Mouse (Mus musculus): ENCODE data around the gene Car5a. TPM values are rescaled to one million over a fixed set of nuclear protein-coding genes. Genes with fewer than 3 reads are reported as not detected.

Car5a gene
- total RNA-seq, 2 experiments from 2014 or later, result not detected

DNA sequence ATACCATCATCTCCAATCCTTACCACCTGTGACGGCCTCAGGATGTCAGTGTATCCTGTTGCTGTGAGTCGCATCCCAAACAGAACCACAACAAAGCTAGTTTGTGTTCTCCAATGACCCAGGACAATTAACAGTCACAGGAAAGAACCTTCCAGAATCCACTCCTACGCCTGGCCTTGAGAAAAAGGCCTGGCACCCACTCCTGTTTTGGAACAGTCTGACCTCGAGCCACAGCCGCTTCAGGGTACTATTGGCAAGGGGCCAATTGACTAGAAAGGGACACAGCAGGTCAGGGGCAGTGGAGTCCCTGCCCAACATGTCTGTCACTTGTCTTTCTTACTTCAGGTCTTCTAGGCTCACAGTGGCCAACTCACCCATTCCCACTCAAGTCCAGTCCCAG lies 51.8 kb downstream of the Car5a start:
- no peak for DNase-seq (ENCODE audit: low spot score in 2 of 2)
- intact Hi-C loops (cut with DNase I), result no loop called here

DNA sequence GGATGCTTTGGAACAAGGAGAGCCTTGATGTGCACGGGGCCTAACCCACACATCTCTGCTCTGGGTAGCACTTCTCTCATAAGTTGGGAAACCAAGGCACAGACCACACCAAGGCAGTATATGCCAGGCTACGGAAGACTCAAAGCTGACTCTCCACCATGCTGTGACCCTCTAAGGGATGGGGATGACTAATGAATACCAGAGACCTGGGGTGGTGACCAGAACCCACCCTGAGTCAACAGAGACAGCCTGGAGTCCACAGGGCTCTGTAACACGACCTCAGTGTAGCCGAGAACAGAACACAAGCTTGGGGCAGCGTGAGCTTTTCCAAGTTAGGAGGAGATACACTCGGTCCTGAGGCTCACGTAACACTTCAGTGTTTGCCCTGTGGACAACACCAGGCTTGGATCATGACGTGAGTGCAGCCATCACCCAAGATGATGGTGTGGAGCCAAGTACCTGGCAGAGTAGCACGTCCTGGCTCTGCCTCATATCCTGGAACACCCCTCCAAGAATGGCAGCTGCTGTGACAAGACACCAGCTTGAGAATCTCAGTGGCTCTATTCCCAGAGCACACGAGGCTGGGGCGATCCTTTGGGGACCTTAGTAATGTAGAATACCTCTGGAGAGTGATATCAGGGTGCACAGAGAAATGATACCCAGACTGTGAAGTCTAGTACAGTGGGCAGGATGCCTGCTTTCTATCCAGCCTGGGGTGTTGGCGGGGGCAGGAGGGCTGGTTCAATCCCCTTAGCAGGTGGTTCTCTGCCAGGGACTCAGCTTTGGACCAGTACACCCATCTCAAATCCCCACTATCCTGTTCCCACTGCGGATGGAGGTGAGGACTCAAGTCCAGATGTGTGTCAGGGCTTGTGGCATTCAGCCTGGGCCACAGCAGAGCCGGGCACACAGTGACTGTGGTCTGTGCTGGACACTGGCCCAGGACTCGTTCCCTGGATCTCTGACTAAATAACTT lies 54.6 kb downstream of the Car5a start:
- no peak for DNase-seq (ENCODE audit: low spot score in 2 of 2)
- intact Hi-C loops (cut with DNase I), result no loop called here

DNA sequence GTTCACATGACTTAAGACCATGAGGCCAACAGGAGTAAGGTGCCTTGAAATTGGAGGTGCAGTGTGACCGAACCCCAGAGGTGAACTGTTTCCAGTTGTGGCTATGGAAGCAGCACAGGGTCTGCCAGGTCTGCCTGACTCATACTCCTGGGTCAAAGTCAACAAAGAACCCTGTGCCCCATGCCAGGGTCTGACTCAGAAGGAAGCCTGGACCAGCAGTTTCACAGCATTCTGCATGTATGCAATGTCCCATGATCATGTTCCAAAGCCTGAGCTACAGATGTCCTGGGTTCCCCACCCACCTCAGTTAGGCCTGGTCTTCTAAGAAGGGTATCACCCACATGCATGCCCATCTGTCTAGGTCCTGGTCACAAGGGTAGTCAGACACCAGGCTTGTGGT lies 55.4 kb downstream of the Car5a start:
- DNase-seq (ENCODE audit: low spot score in 2 of 2), result no peak
- intact Hi-C loops (cut with DNase I), result no loop called here

DNA sequence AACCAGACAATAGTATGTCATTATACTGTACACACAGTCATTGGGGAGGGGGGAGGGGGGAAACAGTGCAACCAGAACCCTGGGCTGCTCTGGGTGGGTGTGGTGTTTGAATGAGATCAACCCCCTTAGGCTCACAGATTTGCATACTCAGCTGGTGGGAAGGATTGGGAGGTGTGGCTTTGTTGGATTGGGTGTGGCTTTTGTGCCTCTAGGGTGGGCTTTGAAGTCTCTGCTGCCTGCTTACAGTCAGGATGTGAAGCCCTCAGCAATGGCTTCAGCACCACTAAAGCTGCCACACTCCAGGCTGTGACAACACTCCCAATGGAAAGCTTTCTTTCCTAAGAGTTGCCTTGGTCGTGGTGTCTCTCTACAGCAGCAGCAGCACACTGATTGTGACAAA lies 57.2 kb downstream of the Car5a start:
- intact Hi-C loops (cut with DNase I), result no loop called here
- no peak for DNase-seq (ENCODE audit: low spot score in 2 of 2)

DNA sequence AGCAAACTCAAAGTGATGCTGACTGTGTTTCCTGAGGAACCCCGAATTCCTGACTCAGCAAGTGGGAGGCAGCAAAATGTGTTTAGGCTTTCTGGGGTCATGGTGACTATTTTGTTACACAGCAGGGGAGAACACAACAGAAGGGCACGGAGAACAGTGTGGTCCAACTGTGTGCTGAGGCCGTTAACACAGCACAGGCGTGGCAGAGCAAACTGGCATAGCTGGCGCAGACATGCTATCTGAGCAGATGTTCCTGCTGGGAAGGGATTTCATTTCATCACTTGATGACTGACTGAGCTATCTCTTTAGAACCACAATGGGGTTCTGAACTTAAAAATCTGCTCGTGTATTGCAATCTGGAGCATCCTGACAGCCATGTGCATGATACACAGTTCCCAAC lies 59.3 kb downstream of the Car5a start:
- intact Hi-C loops (cut with DNase I), result no loop called here
- no peak for DNase-seq (ENCODE audit: low spot score in 2 of 2)

DNA sequence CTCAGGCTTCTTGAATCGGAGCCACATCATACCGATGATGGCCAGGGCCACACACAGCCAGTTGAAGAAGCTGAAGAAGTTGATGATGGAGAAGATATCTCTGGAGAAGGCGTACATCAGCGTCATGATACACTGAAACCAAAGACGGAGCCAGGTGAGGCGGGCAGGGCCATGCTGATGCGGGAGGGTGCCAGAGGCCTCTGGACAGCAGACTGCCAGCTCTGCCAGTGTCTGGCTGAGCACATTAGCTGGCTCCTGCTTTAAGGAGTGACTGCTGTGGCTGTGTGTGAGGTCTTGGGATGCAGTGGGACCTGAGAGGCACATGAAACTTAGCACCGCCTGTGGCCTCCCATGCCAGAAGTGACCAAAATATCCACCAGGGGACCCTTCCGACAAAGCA lies 59.7 kb downstream of the Car5a start:
- no peak for DNase-seq (ENCODE audit: low spot score in 2 of 2)
- intact Hi-C loops (cut with DNase I), result no loop called here

DNA sequence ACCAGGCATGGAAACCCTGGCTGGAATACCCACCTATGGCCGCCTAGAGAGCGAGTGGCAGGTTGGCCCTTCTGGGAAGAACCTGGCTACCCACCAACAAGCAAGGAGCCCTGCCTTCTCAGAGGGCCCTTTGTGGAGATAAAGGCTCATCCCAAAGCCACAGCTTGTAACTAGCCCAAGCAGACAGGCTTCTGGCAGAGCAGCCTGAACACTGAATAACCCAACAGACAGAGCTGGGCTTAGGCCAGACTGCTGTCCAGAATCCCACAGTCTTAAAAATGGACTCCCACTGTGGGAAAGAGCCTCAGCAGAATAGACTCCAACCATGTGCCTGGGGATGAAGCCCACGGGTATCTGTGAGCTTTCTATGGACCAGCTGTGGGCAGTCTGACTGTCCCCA lies 60.5 kb downstream of the Car5a start:
- intact Hi-C loops (cut with DNase I), result no loop called here

DNA sequence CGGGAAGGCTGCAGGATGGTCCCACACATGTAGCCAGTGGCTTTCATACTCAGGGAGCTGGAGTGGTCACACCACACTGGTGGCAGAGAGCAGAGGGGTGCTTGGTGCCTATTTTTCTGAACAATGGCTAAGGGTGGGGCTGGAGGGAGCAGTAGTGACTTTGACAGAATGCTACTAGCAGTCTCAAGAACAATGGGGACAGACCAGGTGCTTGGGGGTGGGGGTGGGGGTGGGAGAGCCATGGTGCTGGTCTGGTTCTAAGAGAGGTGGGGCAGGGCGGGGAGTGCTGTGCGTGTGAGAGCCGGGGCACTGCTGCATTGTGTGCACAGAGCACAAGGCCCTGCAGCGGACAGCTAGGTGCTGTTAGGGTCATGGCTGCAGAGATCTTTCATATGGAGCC lies 62.8 kb downstream of the Car5a start:
- intact Hi-C loops (cut with DNase I), result no loop called here
- no peak for DNase-seq (ENCODE audit: low spot score in 2 of 2)

More for the DNA sequence above, 60.5 kb downstream of the Car5a start:
- no peak for DNase-seq (ENCODE audit: low spot score in 2 of 2)

DNA sequence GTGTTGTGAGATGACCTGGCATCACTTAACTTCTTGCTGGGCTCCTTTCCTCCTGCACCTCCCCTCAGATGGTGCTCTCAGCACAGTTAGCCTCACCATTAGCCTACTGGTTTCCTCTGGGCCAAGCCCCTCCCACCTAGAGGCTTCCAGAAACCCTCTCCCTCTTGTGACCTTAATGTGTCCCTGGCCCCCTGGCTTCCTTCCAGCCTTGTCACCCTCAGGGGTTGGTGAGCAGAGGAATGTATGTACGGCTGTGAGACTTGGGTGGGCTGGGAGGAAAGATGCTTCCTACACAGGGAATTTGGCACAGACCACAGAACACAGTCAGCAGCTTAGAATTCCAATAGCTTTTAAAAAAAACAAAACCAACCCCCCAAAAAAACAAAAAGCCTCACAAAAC lies 63.9 kb downstream of the Car5a start:
- DNase-seq (ENCODE audit: low spot score in 2 of 2), result no peak

DNA sequence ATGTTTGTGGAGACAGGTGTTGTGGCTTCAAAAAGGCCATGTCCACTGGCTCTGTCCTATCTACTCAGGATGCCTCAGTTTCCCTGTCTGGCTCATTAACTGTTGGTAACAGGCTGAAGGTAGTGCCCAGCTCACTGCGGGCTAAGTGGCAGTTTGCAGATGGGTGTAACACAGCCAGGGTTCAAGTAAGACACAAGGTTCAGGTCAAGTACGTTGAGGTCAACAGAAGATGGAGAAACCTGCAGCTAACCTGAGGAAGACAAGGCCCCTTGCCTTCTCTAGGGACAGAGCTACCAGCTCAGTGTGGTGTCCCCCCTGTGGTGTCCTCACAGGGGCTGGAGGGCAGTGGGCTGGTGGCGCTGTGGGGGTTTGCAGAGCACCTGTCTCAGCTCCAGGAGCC lies 65.0 kb downstream of the Car5a start:
- intact Hi-C loops (cut with DNase I), result no loop called here
- DNase-seq (ENCODE audit: low spot score in 2 of 2), result no peak

More for the DNA sequence above, 63.9 kb downstream of the Car5a start:
- intact Hi-C loops (cut with DNase I), result no loop called here

DNA sequence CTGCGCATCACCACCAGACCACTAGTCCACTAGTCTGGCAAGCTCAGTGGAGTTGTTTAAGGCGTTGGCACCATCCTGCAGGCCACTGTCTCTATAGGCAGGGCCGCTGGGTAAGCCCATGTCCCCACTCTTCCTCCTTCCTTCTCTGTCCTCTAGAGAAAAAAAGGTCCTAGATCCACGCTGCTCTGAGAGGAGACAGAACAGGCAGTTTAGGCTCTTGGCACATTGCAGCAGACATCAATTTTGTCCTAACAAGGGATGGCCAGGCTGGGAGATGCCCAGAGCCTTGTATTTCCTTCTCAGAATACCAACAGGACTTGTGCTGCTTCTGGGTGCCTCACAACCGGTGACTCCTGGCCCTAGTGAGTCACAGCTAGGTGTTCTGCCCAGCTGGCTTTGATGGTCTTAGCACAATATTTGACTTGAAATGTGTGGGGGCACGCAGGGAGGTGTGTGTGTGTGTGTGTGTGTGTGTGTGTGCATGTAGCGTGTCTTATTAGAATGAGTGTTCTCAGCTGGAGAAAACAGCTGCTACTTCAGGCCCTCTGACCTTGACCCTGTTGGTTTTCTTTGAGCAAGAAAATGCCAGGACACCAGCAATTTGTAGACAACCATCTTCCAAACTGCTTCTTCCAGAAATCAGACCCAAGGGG lies 66.8 kb downstream of the Car5a start:
- intact Hi-C loops (cut with DNase I), result no loop called here
- DNase-seq (ENCODE audit: low spot score in 2 of 2), result no peak

DNA sequence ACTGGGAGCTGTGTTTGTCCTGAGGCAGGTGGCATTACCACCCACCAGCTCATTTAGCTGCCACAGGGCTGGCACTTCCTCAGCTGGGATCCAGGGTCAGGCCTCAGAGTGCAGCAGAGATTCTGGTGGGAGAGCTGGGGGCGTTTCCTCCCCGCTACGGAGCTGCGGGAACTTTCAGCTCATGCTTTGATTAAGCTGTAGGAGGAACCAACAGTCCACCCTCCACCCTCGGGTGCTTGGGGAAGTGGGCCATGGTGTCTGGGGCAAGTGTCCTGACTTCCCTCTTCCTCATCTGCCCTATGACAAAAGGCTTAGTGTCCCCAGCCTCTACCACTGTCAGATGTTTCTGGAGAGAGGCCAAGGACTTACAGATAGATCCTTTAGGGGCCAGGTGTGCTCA lies 67.5 kb downstream of the Car5a start:
- intact Hi-C loops (cut with DNase I), result no loop called here
- no peak for DNase-seq (ENCODE audit: low spot score in 2 of 2)

DNA sequence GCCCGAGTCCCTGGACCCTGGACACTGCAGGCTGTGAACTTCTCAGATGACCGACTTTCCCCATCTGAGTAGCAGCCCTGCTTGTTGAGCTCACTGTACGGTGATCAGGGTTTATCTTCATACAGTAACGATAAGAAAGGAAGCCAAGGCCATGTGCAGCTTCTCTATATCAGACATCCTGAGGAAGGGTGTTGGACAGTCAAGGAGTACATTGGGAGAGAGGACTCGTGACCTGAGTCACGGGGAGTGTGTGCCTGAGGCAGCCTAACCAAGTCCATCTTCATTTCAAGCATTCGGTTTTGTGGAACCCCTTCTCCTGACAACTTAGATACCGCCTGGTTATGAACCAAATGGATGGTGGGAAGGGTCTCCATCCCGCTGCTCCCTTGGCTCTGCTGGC lies 69.2 kb downstream of the Car5a start:
- intact Hi-C loops (cut with DNase I), result no loop called here

DNA sequence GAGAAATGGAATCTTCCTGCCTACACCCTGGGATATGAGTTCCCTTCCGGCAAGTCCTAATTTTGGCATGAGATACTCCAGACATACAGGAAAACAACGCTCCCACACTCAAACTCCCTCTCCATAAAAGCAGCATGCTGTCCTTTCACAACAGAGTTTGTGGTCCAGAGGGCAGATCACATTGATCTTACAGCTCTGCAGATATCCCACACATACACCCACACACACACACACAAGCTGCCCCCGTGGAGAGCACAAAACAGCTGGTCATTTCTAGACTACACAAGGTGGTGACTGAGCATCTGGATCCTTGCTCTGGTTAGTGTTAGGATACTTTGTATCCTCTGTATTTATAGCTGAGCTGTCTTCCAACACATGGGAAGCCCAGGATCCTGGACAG lies 69.7 kb downstream of the Car5a start:
- DNase-seq (ENCODE audit: low spot score in 2 of 2), result peak; percentile 38 to 70
- intact Hi-C loops (cut with DNase I), result no loop called here

More for the DNA sequence above, 69.2 kb downstream of the Car5a start:
- DNase-seq (ENCODE audit: low spot score in 2 of 2), result no peak

DNA sequence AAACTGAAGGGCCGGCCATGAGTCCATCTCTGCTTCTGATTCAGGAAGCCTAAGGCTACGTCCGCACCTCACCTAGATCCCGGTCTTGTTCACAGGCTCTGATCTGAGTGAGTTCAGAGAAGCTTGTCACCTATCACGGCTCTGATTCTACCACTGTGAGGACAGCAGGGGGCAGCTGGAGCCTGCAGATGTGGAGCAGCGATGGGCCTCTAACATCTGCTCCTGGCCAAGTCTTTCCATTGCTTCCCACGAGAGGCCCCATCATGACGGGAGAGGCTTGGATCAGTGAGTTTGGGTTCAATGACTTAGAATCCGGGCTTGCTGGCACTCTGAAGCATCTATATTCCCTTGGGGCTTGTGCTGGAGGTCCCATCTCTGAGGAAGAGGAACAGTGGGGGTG lies 70.7 kb downstream of the Car5a start:
- intact Hi-C loops (cut with DNase I), result loop anchor here (1.0 kb wide), 1 partner anchor 35 kb away; no protein-coding TSS in a partner anchor
- DNase-seq (ENCODE audit: low spot score in 2 of 2), result no peak

DNA sequence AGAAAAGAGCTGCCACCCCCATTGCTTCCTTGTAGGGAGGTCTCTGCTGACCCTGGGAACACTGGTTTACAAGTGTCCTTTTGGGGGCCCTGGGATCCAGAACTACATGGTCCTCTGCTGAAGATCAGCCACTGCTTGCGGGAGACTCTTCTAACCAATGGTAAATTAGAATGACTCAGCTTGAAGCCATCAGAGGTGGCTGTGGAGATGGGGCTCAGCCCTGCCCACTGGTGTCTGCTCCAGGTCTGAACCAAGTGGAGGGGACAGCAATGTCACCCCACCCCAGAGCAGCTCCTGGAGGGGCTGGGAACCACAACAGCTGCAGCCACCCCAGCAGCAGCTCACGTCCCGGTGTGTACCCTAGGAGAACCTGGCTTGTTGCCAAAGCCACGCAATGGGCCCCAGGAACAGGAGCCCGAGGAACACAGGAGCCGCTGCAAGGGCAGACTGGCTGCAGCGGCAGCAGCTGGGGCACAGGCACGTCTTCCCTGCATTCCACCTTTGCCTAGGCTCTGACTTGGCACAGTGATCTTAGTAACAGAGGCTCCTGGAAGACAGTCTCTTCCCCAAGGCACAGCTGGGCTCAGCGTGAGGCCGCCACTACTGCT lies 72.8 kb downstream of the Car5a start:
- no peak for DNase-seq (ENCODE audit: low spot score in 2 of 2)
- intact Hi-C loops (cut with DNase I), result no loop called here

DNA sequence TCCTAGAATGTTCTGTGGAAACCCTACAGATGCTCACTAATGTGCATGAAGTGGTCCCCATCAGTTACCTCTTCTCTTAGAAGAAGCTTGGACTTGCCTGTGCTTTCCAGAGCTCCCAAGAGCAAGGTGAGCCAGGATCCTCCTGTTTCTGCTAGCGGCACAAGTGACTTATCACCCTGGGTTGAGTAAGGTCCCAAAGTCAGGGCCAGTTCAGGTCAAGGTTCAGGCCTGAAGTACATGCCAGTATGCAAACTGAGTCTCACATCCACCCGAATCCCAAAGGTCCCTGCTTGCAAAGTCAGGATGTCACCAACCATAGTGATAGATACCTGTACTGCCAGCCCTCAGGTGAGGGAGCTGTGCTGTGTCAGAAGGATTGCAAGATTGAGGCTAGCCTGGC lies 74.5 kb downstream of the Car5a start:
- intact Hi-C loops (cut with DNase I), result no loop called here
- no peak for DNase-seq (ENCODE audit: low spot score in 2 of 2)

DNA sequence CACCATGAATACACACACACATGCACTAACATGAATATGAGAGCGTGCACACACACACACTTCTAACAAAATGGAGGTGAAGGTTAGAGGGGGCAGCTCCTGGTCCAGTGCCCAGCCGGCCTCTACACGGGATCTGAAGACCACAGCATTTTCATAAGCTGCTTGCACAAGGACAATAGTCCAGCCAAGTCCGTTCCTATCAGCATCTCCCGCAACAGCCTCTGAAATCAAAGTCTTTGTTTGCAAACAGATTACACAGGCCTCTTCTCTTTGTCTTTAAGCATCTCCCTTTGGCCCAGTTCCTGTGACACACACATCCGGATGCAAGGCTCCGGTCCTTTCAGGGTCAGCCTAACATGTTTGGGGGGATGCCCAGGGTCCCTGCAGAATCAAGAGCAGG lies 75.8 kb downstream of the Car5a start:
- intact Hi-C loops (cut with DNase I), result no loop called here
- DNase-seq (ENCODE audit: low spot score in 2 of 2), result no peak

DNA sequence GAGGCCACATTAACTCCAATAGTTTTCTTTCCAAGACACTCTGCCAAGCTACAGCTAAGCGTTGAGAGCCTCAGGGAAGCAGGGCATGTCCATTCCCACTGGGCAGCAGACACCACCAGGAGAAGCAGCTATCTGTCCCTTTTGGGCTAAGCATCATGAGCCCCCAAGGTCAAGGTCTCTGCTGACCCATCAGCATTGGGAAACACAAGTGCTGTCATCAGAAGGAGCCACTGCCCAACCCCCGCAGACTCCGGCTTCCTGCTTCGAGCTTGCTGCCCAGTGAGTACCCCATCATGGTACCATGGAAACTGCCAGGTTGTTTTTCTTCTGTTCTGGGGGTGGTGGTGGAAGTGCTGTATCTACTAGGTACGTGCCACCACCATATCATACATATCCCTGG lies 76.5 kb downstream of the Car5a start:
- intact Hi-C loops (cut with DNase I), result no loop called here
- no peak for DNase-seq (ENCODE audit: low spot score in 2 of 2)

All from left cerebral cortex, postnatal 25 days (tissue).